Mouse (Mus musculus) ES-Bruce4 (cell line): ENCODE measurements around the gene Actl6b.

ENCODE experiments used
- CTCF ChIP-seq: IDR thresholded peaks from one replicate; pipeline ENCODE4 v1.8.1; 2011; ENCODE audit warnings: low read depth, low read length
- POLR2A ChIP-seq: IDR thresholded peaks from one replicate; pipeline ENCODE4 v1.8.1; 2011; ENCODE audit warnings: low read length; ENCODE audit not compliant: insufficient read depth

GRCm38 (mm10) chr5:137583670-137584169 is 30.4 kb downstream of the Actl6b start:
- TF ChIP-seq POLR2A (no peak), CTCF (peak; percentile 5)
